Mouse (Mus musculus) heart, postnatal 10 days (tissue): Measurements from ENCODE around the gene Iqsec3. TPM values are rescaled to one million over a fixed set of nuclear protein-coding genes. Genes with fewer than 3 reads are reported as not detected.

ENCODE experiments used
- DNase-seq, 2 experiments: peaks; one replicate each; pipeline ENCODE4 v3.0.0; 2021
- intact Hi-C: fragments of 180-260 bp; cut with DNase I; formaldehyde crosslinking; loops from one replicate; pipeline ENCODE4 v1.15.1; 2025
- total RNA-seq, 2 experiments: library from RNA; stranded (reverse); gene quantifications; 2 replicates each; pipeline ENCODE4 v1.2.3; 2021

Iqsec3 gene
- total RNA-seq, 2 experiments from 2014 or later = 0.64 to 0.72 TPM

GRCm38 (mm10) chr6:121367099-121367498 is 106.4 kb downstream of the Iqsec3 start:
- intact Hi-C loops = no loop called here

GRCm38 (mm10) chr6:121366537-121366936 is 106.9 kb downstream of the Iqsec3 start:
- DNase-seq = peak in 1 of 2 experiments; percentile 18
- intact Hi-C loops = loop anchor here (1.0 kb wide), 1 partner anchor 94 kb away; no protein-coding TSS in a partner anchor

More at GRCm38 (mm10) chr6:121367099-121367498, 106.4 kb downstream of the Iqsec3 start:
- DNase-seq = no peak

DNA sequence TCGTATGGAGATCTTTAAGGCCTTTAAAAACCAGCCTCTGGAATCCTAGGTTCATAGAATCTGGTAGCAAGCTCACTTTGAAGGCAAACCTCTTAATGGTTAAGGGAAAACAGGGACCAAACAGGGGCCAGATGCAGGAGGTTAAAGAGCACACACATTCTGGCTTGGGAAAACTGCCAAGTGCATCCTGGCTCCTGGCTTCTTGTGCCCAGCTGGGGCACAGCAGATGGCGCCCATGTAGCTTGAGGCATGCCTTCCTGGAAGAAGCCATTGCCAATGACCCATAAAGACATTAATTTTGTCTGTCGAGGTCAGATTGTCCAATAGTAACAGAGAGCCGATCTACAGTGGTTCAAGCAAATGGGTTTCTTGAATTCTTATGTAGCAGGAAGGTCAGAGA is 109.5 kb downstream of the Iqsec3 start:
- intact Hi-C loops = no loop called here
- DNase-seq = no peak

DNA sequence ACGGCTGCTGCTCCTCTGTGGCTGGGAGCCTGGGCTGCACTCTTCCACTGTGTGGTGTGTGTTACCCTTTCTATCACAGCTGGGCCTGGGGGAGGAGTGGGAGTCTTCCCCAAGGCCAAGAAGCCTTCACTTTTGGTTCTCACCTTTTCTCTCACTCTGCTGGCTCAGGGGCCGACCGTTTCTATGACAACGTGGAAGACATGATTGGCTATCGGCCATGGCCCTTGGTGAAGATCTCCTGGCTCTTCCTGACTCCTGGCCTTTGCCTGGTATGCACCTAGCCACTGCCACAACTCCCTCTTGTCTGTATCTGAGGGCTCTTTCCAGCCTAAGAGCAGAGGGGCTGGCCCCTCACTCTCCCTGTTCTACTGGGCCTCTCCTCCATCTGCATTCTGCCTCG is 110.4 kb downstream of the Iqsec3 start:
- no peak for DNase-seq
- intact Hi-C loops = no loop called here

- intact Hi-C loops = no loop called here
- DNase-seq = no peak
Observed at GRCm38 (mm10) chr6:121357232-121357631, 116.2 kb downstream of the Iqsec3 start.

DNA sequence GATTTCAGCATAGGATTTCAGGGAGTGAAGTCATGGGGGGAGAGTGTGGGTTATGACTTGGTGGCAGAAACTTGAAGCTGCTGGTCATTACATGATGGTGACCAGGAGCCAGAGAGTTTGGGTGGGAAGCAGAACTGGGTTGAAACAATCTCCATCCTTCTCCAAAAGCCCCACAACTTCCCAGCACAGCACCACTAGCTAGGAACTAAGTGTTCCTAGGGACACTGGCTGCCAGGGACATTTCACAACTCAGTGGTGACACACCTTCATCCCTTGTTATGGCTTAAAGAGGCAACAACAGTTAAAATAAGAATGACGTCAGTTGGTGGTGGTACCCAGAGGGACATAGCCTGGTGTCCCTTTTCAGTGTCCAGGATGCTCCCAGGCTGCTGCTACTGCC is 117.4 kb downstream of the Iqsec3 start:
- intact Hi-C loops = no loop called here
- no peak for DNase-seq

DNA sequence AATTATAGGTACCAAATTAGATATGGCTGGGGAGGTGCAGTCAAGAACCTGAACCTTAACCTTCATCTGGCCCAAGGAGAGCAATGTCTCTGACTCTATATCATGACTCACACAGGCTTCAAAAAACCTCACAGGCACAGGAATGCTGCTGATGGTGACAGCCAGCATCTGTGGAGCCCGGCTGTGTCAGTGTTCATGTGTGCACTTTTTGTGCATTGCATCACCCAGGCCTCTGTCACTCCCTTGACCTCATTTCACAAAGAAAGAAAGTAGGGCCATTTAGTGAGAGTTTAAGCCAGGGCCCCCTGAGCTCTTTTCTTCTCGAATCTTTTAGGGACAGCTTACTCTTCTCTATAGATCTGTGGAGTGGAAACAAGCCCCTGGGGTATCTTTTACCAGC is 121.2 kb downstream of the Iqsec3 start:
- no peak for DNase-seq
- intact Hi-C loops = no loop called here

DNA sequence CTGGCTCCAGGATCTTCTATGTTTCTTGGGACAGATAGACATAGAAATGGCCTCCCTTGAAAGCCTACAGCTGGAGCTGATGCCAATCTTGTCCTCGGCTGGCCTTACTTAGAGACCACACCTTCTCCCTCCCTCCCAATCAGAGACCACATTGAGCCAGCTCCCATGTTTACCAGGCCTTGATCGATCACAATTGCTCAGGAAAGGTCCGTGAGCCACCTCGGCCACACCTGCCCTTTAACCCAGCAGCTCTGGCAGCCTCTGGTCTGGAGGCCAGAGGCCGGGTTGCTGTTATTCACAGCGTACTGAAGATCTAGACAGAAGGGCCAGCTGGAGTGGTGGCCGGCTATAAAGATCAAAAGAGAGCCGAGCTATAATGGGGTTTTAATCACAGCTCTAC is 127.0 kb downstream of the Iqsec3 start:
- intact Hi-C loops = no loop called here
- no peak for DNase-seq

- intact Hi-C loops = no loop called here
- DNase-seq = no peak
Observed at GRCm38 (mm10) chr6:121344329-121344728, 129.1 kb downstream of the Iqsec3 start.

DNA sequence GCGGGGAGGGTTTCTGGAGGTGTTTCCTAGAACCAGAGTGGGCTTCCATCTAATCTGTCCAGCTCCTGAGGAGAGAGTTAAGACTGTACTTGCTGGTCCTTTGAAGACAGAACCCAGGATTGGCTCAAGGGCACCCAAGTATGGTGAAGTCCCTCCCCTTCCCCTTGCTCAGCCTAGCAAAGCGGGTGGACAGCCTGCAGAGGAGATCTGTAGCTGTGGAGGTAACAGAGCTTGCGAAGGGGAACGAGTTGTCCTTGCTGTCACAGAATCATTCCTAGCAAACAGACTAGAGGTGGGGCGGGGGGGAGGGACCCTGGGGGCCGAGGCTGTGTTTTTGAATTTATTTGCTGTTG is 129.7 kb downstream of the Iqsec3 start:
- no peak for DNase-seq
- intact Hi-C loops = no loop called here

DNA sequence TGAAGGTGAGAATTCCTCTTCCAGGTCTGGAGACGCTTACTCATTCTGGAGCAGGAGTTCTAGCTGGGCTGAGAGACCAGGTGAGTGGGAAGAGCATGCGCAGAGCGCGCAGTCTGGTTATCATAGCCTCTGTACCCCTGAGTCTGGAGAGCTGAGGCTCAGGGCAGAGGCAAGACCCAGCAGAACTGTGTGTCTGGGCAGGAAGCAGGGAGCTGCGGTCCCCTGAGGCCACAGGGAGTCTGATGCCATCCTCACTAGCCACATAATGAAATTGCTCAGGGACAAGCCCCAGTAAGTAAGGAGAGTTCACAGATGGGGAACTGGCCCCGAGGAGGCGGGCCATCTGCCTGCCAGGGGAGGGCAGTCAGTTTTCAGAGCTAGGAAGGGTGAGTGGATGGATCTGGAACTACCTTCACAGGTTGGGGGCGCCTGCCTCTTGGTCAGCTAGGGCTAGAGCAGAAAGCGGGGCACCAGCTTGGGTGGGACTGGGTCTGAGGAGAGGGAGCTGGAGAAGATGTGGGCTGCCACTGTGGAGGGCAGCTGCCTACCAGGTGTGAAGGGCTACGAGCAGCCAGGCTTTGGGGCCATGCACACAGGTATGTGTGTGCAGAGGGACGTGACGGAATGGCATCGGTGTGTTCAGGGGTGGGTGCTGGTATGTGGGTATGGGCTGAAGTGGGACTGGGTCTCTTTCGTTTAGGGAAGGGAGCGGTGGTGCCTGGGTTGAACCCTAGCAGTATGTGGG is 130.3 kb downstream of the Iqsec3 start, which contains the start of gene Slc6a12:
Gene Slc6a12 (plus strand): TSS at position 51 of the 745 bp plus-strand sequence.
- DNase-seq = no peak
- intact Hi-C loops = no loop called here

DNA sequence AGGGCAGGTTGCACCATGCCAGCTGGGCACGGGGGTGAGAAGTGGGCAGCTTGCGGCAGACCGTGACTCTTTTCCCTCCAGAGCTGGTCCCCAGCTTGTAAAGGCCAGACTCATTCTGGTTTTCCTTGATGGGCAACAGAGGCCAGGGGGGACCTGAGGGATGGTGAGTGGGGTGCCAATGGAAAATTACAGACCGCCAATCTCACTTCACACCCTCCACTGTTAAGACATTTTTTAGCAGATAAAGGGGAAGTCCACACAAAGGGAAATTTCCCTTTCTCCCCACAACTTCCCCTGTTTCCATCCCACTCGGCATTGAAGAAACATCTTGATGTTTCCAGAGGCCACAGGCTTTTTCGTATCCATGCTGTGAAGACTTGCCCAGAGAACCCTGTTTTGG is 131.8 kb downstream of the Iqsec3 start:
- DNase-seq = no peak
- intact Hi-C loops = no loop called here

- DNase-seq = no peak
- intact Hi-C loops = loop anchor here (1.0 kb wide), 1 partner anchor 195 kb away; no protein-coding TSS in a partner anchor
Observed at GRCm38 (mm10) chr6:121338519-121338896, 135.0 kb downstream of the Iqsec3 start.

DNA sequence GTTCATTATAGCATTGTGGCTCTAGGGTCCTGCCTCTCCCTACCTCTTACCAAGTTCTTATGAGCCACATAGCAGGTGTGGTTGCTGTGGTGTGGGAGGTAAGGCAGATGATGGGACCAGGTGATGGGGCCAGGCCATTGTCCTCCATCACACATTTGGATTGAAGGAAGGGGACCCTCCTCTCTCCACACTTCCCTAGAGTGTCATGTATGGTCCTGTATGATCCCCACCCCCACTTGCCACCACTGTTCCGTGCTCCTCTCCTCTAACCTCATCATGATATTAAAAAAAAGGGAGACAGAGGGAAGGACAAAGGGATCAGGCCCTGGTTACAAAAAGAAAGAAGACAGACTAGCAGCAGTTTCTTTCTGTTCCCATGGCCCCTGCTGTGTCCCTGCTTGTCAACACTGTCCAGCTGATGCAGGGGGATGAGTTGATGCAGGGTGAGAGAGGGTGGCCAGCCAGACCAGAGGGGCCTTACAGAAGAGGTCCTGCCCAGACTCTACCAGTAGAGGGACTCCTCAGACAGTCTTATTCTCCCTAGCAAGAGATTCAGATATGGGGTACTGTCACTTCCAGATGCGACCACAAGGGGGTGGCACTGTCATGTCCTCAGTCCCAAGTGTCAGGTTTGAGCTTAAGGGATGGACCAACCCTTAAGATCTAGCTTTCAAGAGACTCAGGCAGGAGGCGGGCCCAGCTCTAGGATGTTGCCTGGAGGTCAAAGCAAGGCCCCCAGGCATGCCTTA is 135.5 kb downstream of the Iqsec3 start:
- intact Hi-C loops = loop anchor here (1.0 to 2.0 kb wide), 2 partner anchors 65 to 195 kb away; no protein-coding TSS in a partner anchor
- peak; percentile 83 to 87 for DNase-seq

- intact Hi-C loops = loop anchor here (2.0 kb wide), 1 partner anchor 64 kb away; no protein-coding TSS in a partner anchor
- no peak for DNase-seq
Observed at GRCm38 (mm10) chr6:121337229-121337628, 136.2 kb downstream of the Iqsec3 start.

DNA sequence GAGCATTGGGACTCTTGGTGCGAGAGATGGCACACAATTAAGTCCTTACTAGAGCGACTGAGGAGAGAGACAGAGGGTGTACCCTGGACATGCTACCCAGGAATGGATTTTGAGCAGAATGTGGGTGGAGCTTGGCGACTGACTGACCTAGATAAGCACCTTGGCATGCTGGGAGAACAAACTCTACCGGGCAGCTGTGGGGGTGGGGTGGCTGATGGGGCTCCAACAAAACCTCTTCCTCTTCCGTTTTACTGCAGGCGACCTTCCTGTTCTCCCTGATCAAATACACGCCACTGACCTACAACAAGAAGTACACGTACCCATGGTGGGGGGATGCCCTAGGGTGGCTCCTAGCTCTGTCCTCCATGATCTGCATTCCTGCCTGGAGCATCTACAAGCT is 136.9 kb downstream of the Iqsec3 start:
- intact Hi-C loops = loop anchor here (2.0 kb wide), 1 partner anchor 64 kb away; no protein-coding TSS in a partner anchor
- peak; percentile 34 to 51 for DNase-seq

GRCm38 (mm10) chr6:121335841-121336240 is 137.6 kb downstream of the Iqsec3 start:
- DNase-seq = no peak
- intact Hi-C loops = loop anchor here (2.0 kb wide), 1 partner anchor 63 kb away; no protein-coding TSS in a partner anchor

GRCm38 (mm10) chr6:121329848-121330508 is 143.5 kb downstream of the Iqsec3 start:
- peak; percentile 37 to 57 for DNase-seq
- intact Hi-C loops = no loop called here

DNA sequence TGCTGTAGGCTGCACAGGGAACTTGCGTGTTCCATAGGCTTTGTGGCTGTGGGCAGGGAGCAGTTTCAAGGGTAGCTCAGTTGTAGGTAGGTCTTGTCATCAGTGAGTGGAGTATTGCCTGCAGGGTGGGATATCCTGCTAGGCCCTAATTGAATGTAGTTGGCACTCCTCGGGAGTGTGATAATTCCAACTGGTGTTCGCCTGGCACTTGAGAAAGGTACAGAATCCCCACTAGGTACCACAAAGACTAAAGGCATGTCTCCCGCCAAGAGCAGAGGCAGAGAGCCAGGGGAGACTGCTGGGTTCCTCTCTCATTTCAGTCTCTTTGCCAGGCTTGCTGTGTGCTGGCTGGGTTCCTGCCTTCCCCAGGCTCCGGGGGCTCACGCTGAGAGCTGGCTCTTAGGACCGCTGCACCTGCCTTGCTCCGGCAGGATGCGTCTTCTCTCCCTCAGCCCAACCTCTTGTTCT is 145.0 kb downstream of the Iqsec3 start:
- intact Hi-C loops = no loop called here
- peak in 1 of 2 experiments; percentile 40 for DNase-seq

- DNase-seq = peak; percentile 56 to 62
- intact Hi-C loops = loop anchor here (2.0 kb wide), 1 partner anchor 54 kb away; no protein-coding TSS in a partner anchor
Observed at GRCm38 (mm10) chr6:121326486-121327069, 146.9 kb downstream of the Iqsec3 start.
